Mouse (Mus musculus) hindbrain, embryonic 11.5 days (tissue): ENCODE measurements around the gene Tspan9. TPM values are rescaled to one million over a fixed set of nuclear protein-coding genes. Genes with fewer than 3 reads are reported as not detected.

Source experiments
- ATAC-seq: fragments of 200-750 bp; cut with Nextera tagmentation; 2 replicates; pipeline ENCODE4 v1.8.0; 2017; ENCODE audit warnings: mild to moderate bottlenecking, moderate TSS enrichment, moderate library complexity; ENCODE audit not compliant: low FRiP score
- DNase-seq: peaks from one replicate; pipeline ENCODE4 v3.0.0-alpha.2; 2015; ENCODE audit warnings: low spot score
- H3K27ac ChIP-seq: fragments of 300-500 bp; sonication (generic); 2 replicates; pipeline ENCODE4 v1.5.1; 2014; ENCODE audit warnings: mild to moderate bottlenecking, low read depth, low read length
- H3K27me3 ChIP-seq: fragments of 300-500 bp; sonication (generic); 2 replicates; pipeline ENCODE4 v1.6.1; 2014; ENCODE audit warnings: mild to moderate bottlenecking, low read length, moderate library complexity, mixed read lengths; ENCODE audit not compliant: control insufficient read depth, insufficient read depth
- H3K36me3 ChIP-seq: fragments of 300-500 bp; sonication (generic); 2 replicates; pipeline ENCODE4 v1.6.1; 2014; ENCODE audit warnings: mild to moderate bottlenecking, low read length, moderate library complexity, mixed read lengths; ENCODE audit not compliant: control insufficient read depth, insufficient read depth
- H3K4me1 ChIP-seq: fragments of 300-500 bp; sonication (generic); replicated peaks from 2 replicates; pipeline ENCODE4 v1.6.1; 2014; ENCODE audit warnings: low read length, mixed read lengths; ENCODE audit not compliant: control insufficient read depth, insufficient read depth
- H3K4me2 ChIP-seq: fragments of 300-500 bp; sonication (generic); replicated peaks from 2 replicates; pipeline ENCODE4 v1.6.1; 2014; ENCODE audit warnings: mild to moderate bottlenecking, low read depth, low read length
- H3K4me3 ChIP-seq: fragments of 300-500 bp; sonication (generic); 2 replicates; pipeline ENCODE4 v1.5.1; 2014; ENCODE audit warnings: low read depth, low read length
- H3K9ac ChIP-seq: fragments of 300-500 bp; sonication (generic); 2 replicates; pipeline ENCODE4 v1.6.1; 2014; ENCODE audit warnings: low read depth, low read length
- H3K9me3 ChIP-seq: fragments of 300-500 bp; sonication (generic); 2 replicates; pipeline ENCODE4 v1.6.1; 2016; ENCODE audit warnings: low read length; ENCODE audit not compliant: control insufficient read depth
- WGBS: fragments of 180-500 bp; shearing (Covaris S2); extraction: QIAGEN DNeasy Blood & Tissue Kit; methylation state at CpG from one replicate; pipeline ENCODE4 v1.1.7; 2014; 5-methylcytosine and 5-hydroxymethylcytosine counted together
- polyA plus RNA-seq: library from polyadenylated mRNA; unstranded; fragments of >200 nt; fragmentation: Nextera tagmentation; extraction: Ambion mirVana; gene quantifications from 2 replicates; pipeline ENCODE4 v1.2.1, GENCODE M21; 2014

Tspan9 gene
- polyA plus RNA-seq, 1 experiment from 2014 or later: 46.2 TPM

DNA sequence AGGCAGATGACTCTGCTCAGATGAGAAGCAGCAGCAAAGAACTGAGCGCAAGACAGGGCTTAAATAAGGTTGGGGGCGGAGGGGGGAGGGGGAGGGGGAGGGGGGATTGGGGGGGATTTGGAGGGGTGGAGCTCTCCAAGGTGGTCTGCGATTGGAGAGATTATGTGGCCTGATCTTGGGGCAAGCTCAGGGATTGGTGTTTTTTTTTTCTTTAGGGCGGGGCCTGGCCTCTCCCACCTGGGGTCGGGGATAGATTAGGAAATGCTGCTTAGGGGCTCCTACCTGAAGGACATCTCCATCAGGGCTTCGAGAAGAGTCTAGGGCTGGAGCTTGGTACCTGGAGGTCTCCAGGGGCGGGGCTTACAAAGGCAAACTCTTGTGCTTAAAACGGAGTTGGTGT is 21.2 kb upstream of the Tspan9 start:
- Histone ChIP-seq H3K27me3 (no peaks in the 10 kb centered on the region), H3K9ac (no peak overlapping the region), H3K9me3 (no peaks in the 10 kb centered on the region), H3K4me2 (no peak overlapping the region), H3K4me3 (no peak overlapping the region), H3K4me1 (0 out of 2 replicates have a peak, but pooled peaks cover 2% of the 10 kb centered on the region), H3K36me3 (no peaks in the 10 kb centered on the region), H3K27ac (no peak overlapping the region)
- WGBS: 85% methylated on average over 7 of the region's 8 CpGs
- ATAC-seq (no peak), DNase-seq (no peak)

DNA sequence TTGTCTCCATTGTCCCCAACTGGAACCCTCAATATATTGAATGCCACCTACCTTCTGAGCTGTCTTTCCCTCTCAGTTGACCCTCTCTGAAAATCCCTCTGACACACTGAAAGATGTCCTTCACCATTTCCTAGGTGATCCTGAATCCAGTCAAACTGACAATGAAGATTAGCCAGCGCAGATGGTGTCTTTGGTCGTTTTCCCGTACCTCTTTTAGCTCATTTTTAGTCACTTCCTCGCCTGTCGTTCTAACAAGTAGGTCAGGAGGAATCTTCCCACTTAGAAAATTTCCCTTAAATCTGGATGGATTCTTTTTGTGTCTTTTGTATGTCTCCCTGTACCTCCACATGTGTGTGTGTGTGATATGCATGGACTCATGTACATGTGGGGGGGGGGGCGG is 15.7 kb upstream of the Tspan9 start:
- 92% methylated on average over 6 of the region's 6 CpGs for WGBS
- ATAC-seq (no peak), DNase-seq (no peak)
- H3K4me1 ChIP-seq: no peaks in the 10 kb centered on the region
- H3K36me3 ChIP-seq: no peaks in the 10 kb centered on the region
- no peak overlapping the region for H3K27ac ChIP-seq
- no peak overlapping the region for H3K9ac ChIP-seq
- no peak overlapping the region for H3K4me2 ChIP-seq
- H3K4me3 ChIP-seq: no peak overlapping the region
- no peaks in the 10 kb centered on the region for H3K9me3 ChIP-seq
- no peaks in the 10 kb centered on the region for H3K27me3 ChIP-seq

DNA sequence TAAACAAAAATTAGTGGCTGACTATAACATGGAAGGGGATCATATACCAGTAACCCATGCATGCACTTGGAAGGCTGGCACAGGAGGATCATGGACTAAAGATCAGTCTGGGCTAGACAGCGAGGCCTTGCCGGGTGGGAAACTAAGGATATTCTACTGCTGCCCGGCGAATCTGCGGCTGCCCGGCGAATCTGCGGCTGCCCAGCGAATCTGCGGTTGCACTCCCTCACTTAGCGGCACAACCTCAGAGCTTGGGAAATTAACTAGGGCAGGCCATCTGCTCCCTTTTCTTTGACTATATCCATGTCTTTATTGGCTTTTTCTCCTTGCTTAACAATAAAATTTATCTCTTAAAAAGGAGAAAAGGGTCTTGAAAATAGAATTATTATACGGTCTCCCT is 14.6 kb upstream of the Tspan9 start:
- ATAC-seq (no peak), DNase-seq (no peak)
- no peaks in the 10 kb centered on the region for H3K27me3 ChIP-seq
- no peak overlapping the region for H3K27ac ChIP-seq
- H3K9ac ChIP-seq: no peak overlapping the region
- H3K4me3 ChIP-seq: no peak overlapping the region
- 74% methylated on average over 12 of the region's 12 CpGs for WGBS
- no peaks in the 10 kb centered on the region for H3K36me3 ChIP-seq
- H3K9me3 ChIP-seq: no peaks in the 10 kb centered on the region
- no peaks in the 10 kb centered on the region for H3K4me1 ChIP-seq
- no peak overlapping the region for H3K4me2 ChIP-seq

DNA sequence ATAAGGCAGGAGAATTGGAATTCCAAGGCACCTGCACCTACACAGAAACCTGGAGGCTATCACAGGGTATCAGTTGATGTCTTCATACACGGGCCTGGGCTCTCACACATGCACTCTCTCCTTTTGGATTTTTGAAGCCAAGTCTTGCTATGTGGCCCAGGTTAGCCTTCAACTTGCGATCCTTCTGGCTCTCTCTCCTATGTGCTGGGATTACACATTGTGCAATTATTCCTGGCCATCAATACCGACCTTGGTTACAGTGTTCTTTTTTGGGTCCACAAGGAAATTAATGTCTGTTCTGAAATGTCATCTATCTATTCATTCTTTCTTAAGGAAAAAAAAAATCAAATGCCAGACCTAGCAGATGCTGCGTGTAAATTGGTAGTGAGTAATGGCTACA is 13.1 kb upstream of the Tspan9 start:
- ATAC-seq (no peak), DNase-seq (no peak)
- Histone ChIP-seq H3K4me3 (no peak overlapping the region), H3K4me1 (no peaks in the 10 kb centered on the region), H3K27me3 (no peaks in the 10 kb centered on the region), H3K36me3 (no peaks in the 10 kb centered on the region), H3K4me2 (no peak overlapping the region), H3K9me3 (no peaks in the 10 kb centered on the region), H3K27ac (no peak overlapping the region), H3K9ac (no peak overlapping the region)
- WGBS: 82% methylated on average over 4 of the region's 4 CpGs

DNA sequence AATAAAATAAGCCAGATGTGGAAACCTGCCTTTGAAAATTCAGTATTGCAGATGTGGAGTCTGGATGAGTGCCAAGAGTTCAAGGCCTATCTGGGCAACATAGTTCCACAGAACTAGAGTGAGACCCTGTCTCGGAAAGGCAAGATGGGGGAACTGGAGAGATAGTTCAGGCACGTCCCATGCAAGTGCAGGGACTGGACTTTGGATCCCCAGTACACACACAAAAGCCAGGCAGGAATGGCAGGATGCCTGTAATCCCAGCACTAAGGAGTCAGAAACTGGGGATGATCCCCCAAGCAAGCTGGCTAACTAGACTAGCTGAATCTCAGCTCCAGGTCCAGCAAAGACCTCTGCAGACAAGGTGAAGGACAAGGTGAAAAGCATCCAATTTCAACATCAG is 12.5 kb upstream of the Tspan9 start:
- Histone ChIP-seq H3K4me3 (no peak overlapping the region), H3K4me2 (no peak overlapping the region), H3K4me1 (no peaks in the 10 kb centered on the region), H3K27me3 (no peaks in the 10 kb centered on the region), H3K9ac (no peak overlapping the region), H3K27ac (no peak overlapping the region), H3K36me3 (no peaks in the 10 kb centered on the region), H3K9me3 (no peaks in the 10 kb centered on the region)
- ATAC-seq: no peak
- no peak for DNase-seq
- WGBS: 90% methylated on average over 2 of the region's 2 CpGs

DNA sequence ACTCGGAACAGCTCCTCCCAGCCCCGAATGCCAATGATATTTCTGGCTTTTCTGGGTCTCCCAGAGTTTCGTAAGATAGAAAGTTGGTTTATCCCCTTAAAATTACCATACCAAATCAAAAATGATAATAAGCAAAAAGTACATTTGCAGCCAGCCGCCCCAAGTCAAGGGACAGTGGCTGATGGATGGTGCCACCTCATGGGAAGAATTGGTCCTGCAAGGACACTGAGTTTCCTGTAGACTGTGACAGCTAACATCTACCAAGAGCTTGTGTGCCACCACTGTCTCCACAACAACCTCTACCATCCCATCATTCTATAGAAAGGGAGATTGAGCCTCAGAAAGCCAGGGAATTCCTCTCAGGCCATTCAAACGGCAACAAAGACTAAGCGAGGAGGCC is 2.4 kb upstream of the Tspan9 start:
- ATAC-seq: no peak
- Histone ChIP-seq H3K4me1 (no peaks in the 10 kb centered on the region), H3K4me3 (no peak overlapping the region), H3K4me2 (no peak overlapping the region), H3K27ac (no peak overlapping the region), H3K27me3 (peaks cover 6% of the 10 kb centered on the region; the same call in 1 of the 2 replicates), H3K36me3 (no peaks in the 10 kb centered on the region), H3K9ac (no peak overlapping the region), H3K9me3 (no peaks in the 10 kb centered on the region)
- WGBS: 64% methylated on average over 6 of the region's 6 CpGs
- peak; percentile 46 for DNase-seq

DNA sequence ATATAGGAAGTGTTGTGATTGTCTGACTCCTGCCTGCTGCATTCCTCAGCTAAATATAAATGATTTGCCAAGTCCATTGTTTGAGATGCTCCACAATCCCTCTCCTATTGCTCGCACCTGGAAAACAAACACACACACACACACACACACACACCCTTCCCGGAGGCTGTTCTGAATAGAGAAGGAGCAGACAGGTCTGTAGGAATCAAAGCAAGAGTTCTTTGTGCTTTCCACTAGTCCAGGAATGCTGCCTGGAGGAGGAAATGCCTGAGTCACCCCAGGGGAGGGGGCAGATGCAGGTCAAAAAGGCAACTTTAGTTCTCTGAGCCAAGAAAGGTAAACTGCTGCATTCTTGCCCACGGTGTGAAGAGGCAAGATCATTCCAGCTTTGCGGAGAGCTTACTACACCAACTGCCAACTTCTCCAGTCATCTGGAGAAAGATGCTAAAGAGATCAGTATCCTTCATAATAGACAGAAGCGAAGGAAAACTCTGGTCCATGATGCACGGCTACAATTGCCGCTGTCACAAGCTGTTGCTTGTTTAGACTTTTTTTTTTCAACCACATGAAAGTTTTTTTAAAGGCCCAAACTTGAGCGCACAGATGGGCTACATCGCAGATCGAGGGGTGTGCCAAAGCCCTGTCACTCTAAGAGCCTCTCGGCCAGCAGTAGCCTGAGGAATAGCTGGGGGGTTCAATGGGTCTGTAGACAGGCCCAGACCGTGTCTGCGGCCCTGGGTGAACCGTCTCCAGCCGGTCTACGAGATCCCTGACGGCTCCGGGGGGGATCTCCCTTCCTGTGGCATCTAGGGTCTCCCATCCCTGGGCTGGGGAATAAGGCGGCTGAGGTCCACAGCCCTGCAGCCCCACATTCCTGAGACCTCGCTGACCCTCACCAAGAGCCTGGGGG is 770 bp downstream of the Tspan9 start:
- H3K9ac ChIP-seq: peak overlapping the region; percentile 68
- peak overlapping the region; percentile 36; the same call in 1 of the 2 replicates for H3K27ac ChIP-seq
- H3K4me3 ChIP-seq: peak overlapping the region; percentile 73
- WGBS: 2% methylated on average over 20 of the region's 20 CpGs
- peak overlapping the region; percentile 82 for H3K4me2 ChIP-seq
- H3K9me3 ChIP-seq: no peaks in the 10 kb centered on the region
- peak; percentile 64 for ATAC-seq
- DNase-seq: peak; percentile 57
- H3K4me1 ChIP-seq: no peaks in the 10 kb centered on the region
- peaks cover 6% of the 10 kb centered on the region; the same call in 1 of the 2 replicates for H3K27me3 ChIP-seq
- H3K36me3 ChIP-seq: no peaks in the 10 kb centered on the region

DNA sequence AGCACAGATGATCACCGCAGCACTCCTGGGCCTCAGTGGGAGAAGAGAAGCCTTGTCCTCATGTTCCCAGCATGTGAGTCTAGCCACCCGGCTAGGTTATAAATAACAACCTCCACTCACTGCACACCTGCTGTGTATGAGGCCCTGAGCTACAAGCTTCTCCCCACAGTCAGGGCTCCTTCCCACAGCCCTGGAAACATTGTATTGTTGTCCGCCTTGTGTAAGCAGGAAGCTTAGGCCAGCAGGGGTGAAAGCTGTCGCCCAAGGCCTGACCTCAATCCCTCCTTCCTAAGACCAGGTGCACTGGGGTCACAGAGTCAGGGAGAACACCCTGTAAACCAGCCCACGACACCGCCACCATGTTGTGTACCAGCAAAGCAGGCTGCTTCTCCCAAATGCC is 2.7 kb downstream of the Tspan9 start:
- Histone ChIP-seq H3K4me1 (no peaks in the 10 kb centered on the region), H3K4me3 (no peak overlapping the region), H3K27me3 (peaks cover 6% of the 10 kb centered on the region; the same call in 1 of the 2 replicates), H3K9ac (no peak overlapping the region), H3K4me2 (no peak overlapping the region), H3K27ac (no peak overlapping the region), H3K36me3 (no peaks in the 10 kb centered on the region), H3K9me3 (no peaks in the 10 kb centered on the region)
- DNase-seq (no peak), ATAC-seq (no peak)
- WGBS: 60% methylated on average over 6 of the region's 6 CpGs

DNA sequence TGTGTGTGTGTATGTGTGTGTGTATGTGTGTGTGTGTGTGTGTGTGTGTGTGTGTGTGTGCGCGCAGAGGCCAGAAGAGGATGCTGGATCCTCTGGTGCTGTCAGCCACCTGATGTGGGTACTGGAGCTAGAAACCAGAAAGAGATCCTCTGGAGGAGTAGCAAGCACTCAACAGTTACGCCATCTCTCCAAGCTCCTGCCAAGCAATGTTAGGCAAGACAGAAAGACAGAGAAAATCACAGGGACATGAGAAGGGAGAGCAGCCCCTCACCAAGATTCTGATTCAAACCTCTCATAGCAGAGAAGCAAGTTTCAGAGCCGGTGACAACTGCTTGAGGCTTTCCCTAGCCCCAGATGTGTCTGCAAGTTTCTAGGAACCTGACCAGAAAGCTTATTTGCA is 5.5 kb downstream of the Tspan9 start:
- no peak overlapping the region for H3K27ac ChIP-seq
- H3K36me3 ChIP-seq: no peaks in the 10 kb centered on the region
- H3K27me3 ChIP-seq: no peaks in the 10 kb centered on the region
- H3K4me2 ChIP-seq: no peak overlapping the region
- H3K9me3 ChIP-seq: no peaks in the 10 kb centered on the region
- no peak overlapping the region for H3K9ac ChIP-seq
- 0 out of 2 replicates have a peak, but pooled peaks cover 3% of the 10 kb centered on the region for H3K4me1 ChIP-seq
- no peak overlapping the region for H3K4me3 ChIP-seq
- 93% methylated on average over 4 of the region's 4 CpGs for WGBS
- DNase-seq: no peak
- ATAC-seq: no peak
